Mouse (Mus musculus): ENCODE data around the gene Gm20604. TPM values are rescaled to one million over a fixed set of nuclear protein-coding genes. Genes with fewer than 3 reads are reported as not detected.

Gm20604 gene
- polyA plus RNA-seq, 1 experiment = 4.2 TPM

DNA sequence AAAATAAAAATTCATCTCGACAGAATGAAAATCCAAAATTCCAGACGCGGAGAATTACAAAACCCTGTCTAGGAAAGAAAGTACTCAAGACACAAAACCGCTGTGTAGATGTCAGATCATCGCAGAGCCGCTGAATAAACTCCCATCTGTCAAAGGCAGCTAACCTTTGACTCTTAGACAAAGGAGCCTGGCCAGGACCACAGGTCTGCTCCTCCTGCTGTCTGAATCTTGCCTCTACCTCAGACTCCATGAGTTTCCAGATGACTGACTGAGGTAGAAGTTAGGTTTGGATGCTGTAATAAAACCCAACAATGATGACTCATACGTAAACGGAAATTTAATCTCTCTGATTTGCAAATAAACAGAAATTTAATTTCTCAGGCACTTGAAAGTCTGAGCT lies 35.5 kb downstream of the Gm20604 start:
- peaks cover 8% of the 10 kb centered on the region; the same call in 1 of the 2 replicates for H3K4me1 ChIP-seq (replicated peaks; ENCODE audit: control insufficient read depth, insufficient read depth, low read length)
- H3K36me3 ChIP-seq (ENCODE audit: control insufficient read depth, insufficient read depth, low read length) = no peaks in the 10 kb centered on the region
- DNase-seq = no peak
- TF ChIP-seq CTCF (IDR thresholded peaks at IDR 0.05; ENCODE audit: borderline replicate concordance, control insufficient read depth, extremely low read depth, insufficient read depth, low read length, poor library complexity) = no peak
- no peak for TF ChIP-seq POLR2A (IDR thresholded peaks at IDR 0.05; ENCODE audit: control insufficient read depth, extremely low read depth, insufficient read depth, low read length, poor library complexity)
- no peaks in the 10 kb centered on the region for H3K27me3 ChIP-seq (ENCODE audit: control insufficient read depth, insufficient read depth, low read length)
- H3K4me3 ChIP-seq (ENCODE audit: control insufficient read depth, insufficient read depth, low read length) = no peak overlapping the region
- H3K27ac ChIP-seq (ENCODE audit: control insufficient read depth, insufficient read depth, low read length) = no peak overlapping the region
- 94% methylated on average over 8 of the region's 8 CpGs for WGBS

DNA sequence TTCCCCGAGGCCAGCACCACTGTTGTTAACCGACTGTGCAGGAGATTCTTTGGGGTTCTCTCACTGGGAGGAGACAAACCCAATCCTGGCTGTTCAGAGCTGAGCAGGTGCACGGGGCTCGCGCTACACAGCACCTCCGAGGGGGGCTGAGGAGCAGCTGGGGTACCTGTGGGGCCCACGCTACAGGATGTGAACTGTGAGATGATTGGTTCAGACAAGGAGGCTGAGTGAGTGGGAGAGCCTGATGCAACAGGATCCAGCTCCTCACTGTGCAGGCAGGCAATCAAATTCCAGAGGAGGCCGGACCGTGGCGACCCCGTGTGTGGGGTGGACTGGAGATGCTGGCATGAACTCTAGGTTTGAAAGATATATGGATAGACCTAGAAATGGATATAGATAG lies 36.0 kb downstream of the Gm20604 start:
- TF ChIP-seq CTCF (IDR thresholded peaks at IDR 0.05; ENCODE audit: borderline replicate concordance, control insufficient read depth, extremely low read depth, insufficient read depth, low read length, poor library complexity) (no peak), POLR2A (IDR thresholded peaks at IDR 0.05; ENCODE audit: control insufficient read depth, extremely low read depth, insufficient read depth, low read length, poor library complexity) (no peak)
- H3K4me3 ChIP-seq (ENCODE audit: control insufficient read depth, insufficient read depth, low read length) = no peak overlapping the region
- H3K4me1 ChIP-seq (replicated peaks; ENCODE audit: control insufficient read depth, insufficient read depth, low read length) = peaks cover 8% of the 10 kb centered on the region; the same call in 1 of the 2 replicates
- H3K27me3 ChIP-seq (ENCODE audit: control insufficient read depth, insufficient read depth, low read length) = no peaks in the 10 kb centered on the region
- DNase-seq = peak; percentile 50
- H3K36me3 ChIP-seq (ENCODE audit: control insufficient read depth, insufficient read depth, low read length) = no peaks in the 10 kb centered on the region
- no peak overlapping the region for H3K27ac ChIP-seq (ENCODE audit: control insufficient read depth, insufficient read depth, low read length)
- 44% methylated on average over 11 of the region's 11 CpGs for WGBS

DNA sequence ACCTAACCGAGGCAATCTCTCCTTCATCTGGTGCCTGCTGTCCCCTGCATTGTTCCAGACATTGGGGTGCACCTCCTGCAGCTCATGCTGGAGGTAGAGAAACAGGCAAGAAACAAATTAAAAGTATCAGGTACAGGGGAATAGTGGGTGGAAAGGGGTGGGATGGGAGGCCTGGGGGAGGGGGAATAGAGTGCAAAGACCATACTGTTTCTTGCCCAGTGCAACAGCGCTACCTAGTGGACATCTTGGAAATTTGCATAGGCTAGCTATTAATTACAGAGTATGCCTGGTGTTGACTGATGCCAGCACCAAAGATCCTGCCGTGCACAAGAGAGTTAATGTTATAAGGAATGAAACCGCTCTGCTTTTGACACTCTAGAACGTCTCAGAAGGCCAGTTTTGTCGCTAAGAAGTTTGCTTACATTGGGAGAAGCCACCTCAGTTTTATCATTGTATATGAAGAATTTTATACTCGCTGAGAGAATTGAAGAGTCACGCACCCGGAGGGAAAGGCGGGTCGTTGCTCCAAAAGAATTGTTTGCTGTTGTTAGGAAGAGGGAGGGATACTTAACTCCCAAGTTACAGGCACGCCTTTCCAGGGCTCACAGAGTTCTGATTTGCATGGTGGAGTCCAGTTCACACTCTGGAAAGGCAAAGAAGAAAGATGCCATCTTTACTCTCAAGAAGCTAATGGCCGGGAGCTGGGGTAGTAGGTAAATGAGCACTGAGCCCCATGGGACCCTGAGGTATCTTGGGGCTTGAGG lies 38.7 kb downstream of the Gm20604 start:
- 56% methylated on average over 13 of the region's 13 CpGs for WGBS

DNA sequence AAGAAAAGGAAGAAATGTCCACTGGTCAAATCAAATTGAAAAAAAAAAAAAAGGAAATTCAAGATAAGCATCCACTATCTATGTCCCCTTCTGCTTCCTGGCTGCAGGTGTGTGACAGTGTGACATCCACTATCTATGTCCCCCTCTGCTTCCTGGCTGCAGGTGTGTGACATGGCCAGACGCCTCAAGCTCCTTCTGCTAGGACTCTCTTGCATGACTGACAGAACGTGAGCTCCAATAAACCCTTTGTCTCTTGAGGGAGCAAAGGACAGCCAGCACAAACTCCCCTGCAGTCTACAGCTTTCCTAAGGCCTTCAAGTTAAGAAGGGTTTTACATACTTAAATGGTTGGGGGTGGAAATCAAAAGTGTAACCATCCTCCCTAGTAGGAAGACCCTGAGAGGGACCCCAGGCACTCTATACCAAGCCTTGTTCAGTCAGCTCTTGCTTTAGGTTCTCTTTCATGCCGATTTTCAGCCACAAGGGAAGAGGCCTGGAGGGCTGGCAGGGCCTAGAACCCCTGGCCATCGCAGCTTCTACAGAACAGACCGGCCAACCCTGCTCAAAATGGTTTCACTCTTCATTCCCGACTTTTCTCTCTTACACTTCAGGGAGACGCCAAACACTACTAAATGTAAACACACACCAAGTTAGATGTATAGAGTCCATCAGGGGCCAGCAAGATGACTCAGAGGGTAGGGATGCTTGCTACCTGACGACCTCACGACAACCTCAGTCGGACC lies 43.6 kb downstream of the Gm20604 start:
- TF ChIP-seq POLR2A (IDR thresholded peaks at IDR 0.05; ENCODE audit: control insufficient read depth, extremely low read depth, insufficient read depth, low read length, poor library complexity) = no peak
- TF ChIP-seq CTCF (IDR thresholded peaks at IDR 0.05; ENCODE audit: borderline replicate concordance, control insufficient read depth, extremely low read depth, insufficient read depth, low read length, poor library complexity) = no peak
- WGBS = 94% methylated on average over 10 of the region's 10 CpGs

More for the DNA sequence above, 38.7 kb downstream of the Gm20604 start:
- H3K27me3 ChIP-seq (ENCODE audit: control insufficient read depth, insufficient read depth, low read length) = no peaks in the 10 kb centered on the region
- peak; percentile 51 for DNase-seq
- H3K4me1 ChIP-seq (replicated peaks; ENCODE audit: control insufficient read depth, insufficient read depth, low read length) = peaks cover 8% of the 10 kb centered on the region
- H3K27ac ChIP-seq (ENCODE audit: control insufficient read depth, insufficient read depth, low read length) = no peak overlapping the region
- no peak overlapping the region for H3K4me3 ChIP-seq (ENCODE audit: control insufficient read depth, insufficient read depth, low read length)
- H3K36me3 ChIP-seq (ENCODE audit: control insufficient read depth, insufficient read depth, low read length) = no peaks in the 10 kb centered on the region
- TF ChIP-seq CTCF (IDR thresholded peaks at IDR 0.05; ENCODE audit: borderline replicate concordance, control insufficient read depth, extremely low read depth, insufficient read depth, low read length, poor library complexity) = no peak
- TF ChIP-seq POLR2A (IDR thresholded peaks at IDR 0.05; ENCODE audit: control insufficient read depth, extremely low read depth, insufficient read depth, low read length, poor library complexity) = no peak

DNA sequence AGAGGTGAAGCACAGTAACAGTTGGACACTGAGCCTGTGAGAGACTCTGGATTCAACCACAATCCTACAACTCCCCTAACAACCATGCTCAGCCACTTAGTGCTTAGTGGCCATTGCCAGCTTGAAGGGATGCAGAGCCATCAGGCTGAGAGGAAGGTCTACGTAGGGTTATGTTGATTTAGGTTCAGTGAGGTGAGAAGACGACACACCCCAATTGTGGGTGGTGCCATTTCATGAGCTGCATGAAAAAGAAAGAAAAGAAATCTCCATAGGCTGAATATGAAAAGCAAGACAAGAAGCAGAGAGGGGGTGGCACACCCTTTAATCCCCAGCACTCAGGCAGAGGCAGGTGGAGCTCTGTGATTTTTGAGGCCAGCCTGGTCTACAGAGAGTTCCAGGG lies 44.4 kb downstream of the Gm20604 start:
- H3K4me1 ChIP-seq (replicated peaks; ENCODE audit: control insufficient read depth, insufficient read depth, low read length) = peaks cover 6% of the 10 kb centered on the region
- H3K36me3 ChIP-seq (ENCODE audit: control insufficient read depth, insufficient read depth, low read length) = no peaks in the 10 kb centered on the region
- no peak overlapping the region for H3K27ac ChIP-seq (ENCODE audit: control insufficient read depth, insufficient read depth, low read length)
- TF ChIP-seq CTCF (IDR thresholded peaks at IDR 0.05; ENCODE audit: borderline replicate concordance, control insufficient read depth, extremely low read depth, insufficient read depth, low read length, poor library complexity) (no peak), POLR2A (IDR thresholded peaks at IDR 0.05; ENCODE audit: control insufficient read depth, extremely low read depth, insufficient read depth, low read length, poor library complexity) (no peak)
- no peak for DNase-seq
- H3K4me3 ChIP-seq (ENCODE audit: control insufficient read depth, insufficient read depth, low read length) = no peak overlapping the region
- no peaks in the 10 kb centered on the region for H3K27me3 ChIP-seq (ENCODE audit: control insufficient read depth, insufficient read depth, low read length)
- WGBS = 86% methylated on average over 2 of the region's 2 CpGs

More for the DNA sequence above, 43.6 kb downstream of the Gm20604 start:
- H3K27ac ChIP-seq (ENCODE audit: control insufficient read depth, insufficient read depth, low read length) = no peak overlapping the region
- H3K4me1 ChIP-seq (replicated peaks; ENCODE audit: control insufficient read depth, insufficient read depth, low read length) = peaks cover 6% of the 10 kb centered on the region
- DNase-seq = no peak
- no peak overlapping the region for H3K4me3 ChIP-seq (ENCODE audit: control insufficient read depth, insufficient read depth, low read length)
- no peaks in the 10 kb centered on the region for H3K36me3 ChIP-seq (ENCODE audit: control insufficient read depth, insufficient read depth, low read length)
- no peaks in the 10 kb centered on the region for H3K27me3 ChIP-seq (ENCODE audit: control insufficient read depth, insufficient read depth, low read length)

DNA sequence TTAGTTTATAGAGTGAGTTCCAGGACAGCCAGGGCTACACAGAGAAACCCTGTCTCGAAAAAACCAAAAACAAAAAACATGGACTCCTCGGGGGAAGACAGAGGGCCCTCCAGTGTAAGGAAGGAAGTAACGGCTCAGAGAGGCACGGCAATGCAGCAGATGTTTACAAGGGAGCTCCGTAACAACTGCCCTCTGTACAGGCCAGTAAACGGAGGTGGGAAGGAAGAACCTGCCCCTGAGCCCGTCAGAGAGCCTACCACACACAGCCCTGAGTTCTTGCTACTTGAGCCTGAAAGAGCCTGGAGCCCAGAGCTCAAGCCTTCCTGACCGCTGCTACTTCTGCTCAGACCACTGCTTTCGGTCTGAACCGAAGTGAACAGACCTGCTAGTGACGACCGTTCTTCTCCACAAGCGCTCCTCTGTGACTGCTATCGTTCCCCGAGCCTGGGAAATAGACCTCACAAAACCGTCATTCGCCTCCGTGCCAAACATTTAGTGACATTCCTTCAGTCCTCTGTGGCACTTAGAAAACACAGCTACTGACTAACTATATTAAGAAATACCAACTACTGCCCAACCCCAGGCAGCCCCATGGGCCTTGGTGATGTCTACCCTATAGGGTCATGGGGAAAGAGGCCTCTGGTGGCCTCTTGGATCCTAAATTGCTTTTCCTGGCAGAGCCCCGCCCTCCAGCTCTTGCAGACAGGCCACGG lies 45.2 kb downstream of the Gm20604 start:
- Histone ChIP-seq H3K27ac (ENCODE audit: control insufficient read depth, insufficient read depth, low read length) (no peak overlapping the region), H3K4me1 (replicated peaks; ENCODE audit: control insufficient read depth, insufficient read depth, low read length) (peaks cover 6% of the 10 kb centered on the region), H3K4me3 (ENCODE audit: control insufficient read depth, insufficient read depth, low read length) (no peak overlapping the region), H3K36me3 (ENCODE audit: control insufficient read depth, insufficient read depth, low read length) (no peaks in the 10 kb centered on the region), H3K27me3 (ENCODE audit: control insufficient read depth, insufficient read depth, low read length) (no peaks in the 10 kb centered on the region)
- DNase-seq = no peak
- 52% methylated on average over 20 of the region's 20 CpGs for WGBS
- TF ChIP-seq CTCF (IDR thresholded peaks at IDR 0.05; ENCODE audit: borderline replicate concordance, control insufficient read depth, extremely low read depth, insufficient read depth, low read length, poor library complexity) = no peak
- no peak for TF ChIP-seq POLR2A (IDR thresholded peaks at IDR 0.05; ENCODE audit: control insufficient read depth, extremely low read depth, insufficient read depth, low read length, poor library complexity)
